Comparison of ENCODE assay signal across 14 mouse cellular contexts in genomic region chr7:123046473-123047091, GRCm38 (mm10).
DNase-seq lines count a peak whose midpoint lies in the region; ATAC-seq and TF ChIP-seq lines count a peak whose summit lies in the region.
"Had no signal": no experiment of that assay in that cellular context is flagged by ENCODE, and none has a peak within 500 bp of the region (broad histone marks: within the 10 kb centered on the region; RNA-seq: fewer than 3 reads in every experiment).

No protein-coding gene starts in this region.

- H3K4me3 ChIP-seq in heart, embryonic 11.5 days (ENCODE audit: low read depth, low read length) = no peak overlapping the region
- no peak overlapping the region for H3K4me3 ChIP-seq in lung, embryonic 16.5 days (ENCODE audit: low read length)
- no peak overlapping the region for H3K4me3 ChIP-seq in forebrain, postnatal 0 days (ENCODE audit: low read depth, low read length)
- H3K4me3 ChIP-seq: forebrain, embryonic 12.5 days; limb, embryonic 12.5 days had no signal

- peaks cover 4% of the 10 kb centered on the region; the same call in 1 of the 2 replicates for H3K27me3 ChIP-seq in heart, embryonic 11.5 days (ENCODE audit: control insufficient read depth, insufficient read depth, low read length)
- no peaks in the 10 kb centered on the region for H3K27me3 ChIP-seq in lung, embryonic 16.5 days (ENCODE audit: control insufficient read depth, insufficient read depth, low read depth, low read length)
- H3K27me3 ChIP-seq in forebrain, postnatal 0 days (ENCODE audit: insufficient read depth, low read length) = no peaks in the 10 kb centered on the region
- H3K27me3 ChIP-seq: limb, embryonic 12.5 days had no signal

- DNase-seq in 416B (ENCODE audit: low read depth) (peak; percentile 58), MN1 (ENCODE audit: low spot score) (peak; percentile 63)
- no peak for DNase-seq in left cerebral cortex, postnatal 4 days
- no peak for DNase-seq in forebrain, postnatal 0 days
- DNase-seq in cerebellum, adult 11 months = no peak
- DNase-seq: embryo, embryonic 11 days; gastrocnemius, postnatal 25 days; thymus, postnatal 4 days had no signal

- H3K4me1 ChIP-seq in heart, embryonic 11.5 days (ENCODE audit: control insufficient read depth, insufficient read depth, low read length) = peaks cover 10% of the 10 kb centered on the region; the same call in 1 of the 2 replicates
- no peaks in the 10 kb centered on the region; the same call in 1 of the 2 replicates for H3K4me1 ChIP-seq in lung, embryonic 16.5 days (replicated peaks; ENCODE audit: control insufficient read depth, insufficient read depth, low read length)
- no peaks in the 10 kb centered on the region for H3K4me1 ChIP-seq in forebrain, postnatal 0 days (ENCODE audit: insufficient read depth)
- H3K4me1 ChIP-seq: forebrain, embryonic 12.5 days had no signal

- intact Hi-C loops in left cerebral cortex, postnatal 4 days (cut with DNase I) = no loop called here

- peak; percentile 74 for ATAC-seq in heart, embryonic 11.5 days (replicated peaks; ENCODE audit: insufficient number of reproducible peaks, low FRiP score, low TSS enrichment)
- ATAC-seq in lung, embryonic 16.5 days (ENCODE audit: low read depth) = peak; percentile 45; the same call in 1 of the 2 replicates
- no peak for ATAC-seq in forebrain, postnatal 0 days
- ATAC-seq: intestine, postnatal 0 days had no signal

- peak overlapping the region; percentile 50 for H3K4me2 ChIP-seq in heart, embryonic 11.5 days
- H3K4me2 ChIP-seq in lung, embryonic 16.5 days (ENCODE audit: low read depth, low read length) = peak overlapping the region; percentile 32
- H3K4me2 ChIP-seq in forebrain, postnatal 0 days (ENCODE audit: low read depth) = no peak overlapping the region
- H3K4me2 ChIP-seq: forebrain, embryonic 12.5 days; limb, embryonic 12.5 days had no signal

- no peaks in the 10 kb centered on the region for H3K9me3 ChIP-seq in heart, embryonic 11.5 days (replicated peaks; ENCODE audit: control insufficient read depth, low read length)
- no peaks in the 10 kb centered on the region for H3K9me3 ChIP-seq in lung, embryonic 16.5 days (ENCODE audit: control insufficient read depth, low read length)
- H3K9me3 ChIP-seq in forebrain, postnatal 0 days (ENCODE audit: low read length) = no peaks in the 10 kb centered on the region

- WGBS in heart, embryonic 11.5 days (ENCODE audit: insufficient replicate concordance) = 20% methylated on average over 13 of the region's 13 CpGs
- WGBS in lung, embryonic 16.5 days = 45% methylated on average over 13 of the region's 13 CpGs
- 73% methylated on average over 13 of the region's 13 CpGs for WGBS in forebrain, postnatal 0 days

- H3K27ac ChIP-seq in heart, embryonic 11.5 days (ENCODE audit: low read depth, low read length) = peak overlapping the region; percentile 18
- peak overlapping the region; percentile 43; the same call in 1 of the 2 replicates for H3K27ac ChIP-seq in lung, embryonic 16.5 days (ENCODE audit: low read length)
- H3K27ac ChIP-seq in forebrain, postnatal 0 days (ENCODE audit: low read depth, low read length) = no peak overlapping the region
- H3K27ac ChIP-seq: forebrain, embryonic 12.5 days; limb, embryonic 12.5 days; macrophage had no signal

- 0 out of 2 replicates have a peak overlapping the region, but pooled peaks have one; percentile 1 for H3K9ac ChIP-seq in heart, embryonic 11.5 days (ENCODE audit: low read depth, low read length)
- no peak overlapping the region for H3K9ac ChIP-seq in lung, embryonic 16.5 days (ENCODE audit: low read length)
- H3K9ac ChIP-seq in forebrain, postnatal 0 days = no peak overlapping the region
- H3K9ac ChIP-seq: forebrain, embryonic 12.5 days; limb, embryonic 12.5 days had no signal

- no peaks in the 10 kb centered on the region for H3K36me3 ChIP-seq in heart, embryonic 11.5 days (ENCODE audit: control insufficient read depth, insufficient read depth, low read length)
- H3K36me3 ChIP-seq in lung, embryonic 16.5 days (ENCODE audit: control insufficient read depth, insufficient read depth, low read length) = no peaks in the 10 kb centered on the region
- H3K36me3 ChIP-seq in forebrain, postnatal 0 days (ENCODE audit: insufficient read depth) = no peaks in the 10 kb centered on the region
- H3K36me3 ChIP-seq: forebrain, embryonic 12.5 days; limb, embryonic 12.5 days had no signal

- no peak for TF ChIP-seq CTCF in forebrain, postnatal 0 days (IDR thresholded peaks at IDR 0.05; ENCODE audit: low read depth)

Comparison
In these comparisons a context has a peak if more than half of its experiments do, and no peak if none do; other contexts are left out.
1. DNase-seq: peak in 416B (single experiment) and MN1 (single experiment); none in left cerebral cortex, postnatal 4 days (single experiment), forebrain, postnatal 0 days (single experiment) and cerebellum, adult 11 months (single experiment).